Mouse (Mus musculus) erythroblast, adult 5-6 weeks (primary cell): ENCODE data around the gene Gng8. TPM values are rescaled to one million over a fixed set of nuclear protein-coding genes. Genes with fewer than 3 reads are reported as not detected.

Experiments
- ATAC-seq: replicated peaks from 2 replicates; pipeline ENCODE4 v1.8.0; 2016; ENCODE audit warnings: moderate number of reproducible peaks, mild to moderate bottlenecking, moderate TSS enrichment, inconsistent platforms; ENCODE audit not compliant: poor library complexity, low FRiP score, severe bottlenecking
- total RNA-seq, 2 experiments: library from RNA; stranded (forward) in 1 of 2; stranded (reverse) in 1 of 2; fragments of 150-400 nt in 1 of 2; fragments of 200-764, 138-1000 nt in 1 of 2; gene quantifications; 2 replicates each; pipeline versions ENCODE4 v1.2.3 to v1.2.4; 2015 to 2017; ENCODE audit warnings: low replicate concordance in 2 of 2

Gene Gng8
- total RNA-seq, 2 experiments from 2014 or later: not detected

GRCm38 (mm10) chr7:16874756-16875309, 16.8 kb upstream of the Gng8 start:
- peak; percentile 94 for ATAC-seq

GRCm38 (mm10) chr7:16875310-16875325, 16.5 kb upstream of the Gng8 start, which contains the start of gene Dact3:
TSS of gene Dact3 (plus strand) at chr7:16875317.
- ATAC-seq: no peak

GRCm38 (mm10) chr7:16875326-16875725, 16.3 kb upstream of the Gng8 start:
- no peak for ATAC-seq

GRCm38 (mm10) chr7:16876006-16876405, 15.6 kb upstream of the Gng8 start:
- ATAC-seq: no peak

GRCm38 (mm10) chr7:16876608-16877007, 15.0 kb upstream of the Gng8 start:
- no peak for ATAC-seq

GRCm38 (mm10) chr7:16877717-16878116, 13.9 kb upstream of the Gng8 start:
- ATAC-seq: no peak

- ATAC-seq: no peak
Measured at GRCm38 (mm10) chr7:16879796-16880547, 11.6 kb upstream of the Gng8 start.

- ATAC-seq: no peak
Measured at GRCm38 (mm10) chr7:16880615-16881014, 11.0 kb upstream of the Gng8 start.

GRCm38 (mm10) chr7:16883162-16883561, 8.4 kb upstream of the Gng8 start:
- no peak for ATAC-seq

GRCm38 (mm10) chr7:16884334-16884733, 7.3 kb upstream of the Gng8 start:
- ATAC-seq: no peak

GRCm38 (mm10) chr7:16885271-16885776, 6.3 kb upstream of the Gng8 start:
- no peak for ATAC-seq

- no peak for ATAC-seq
Measured at GRCm38 (mm10) chr7:16885905-16886304, 5.7 kb upstream of the Gng8 start.

- ATAC-seq: no peak
Measured at GRCm38 (mm10) chr7:16890536-16890935, 1.1 kb upstream of the Gng8 start.

- ATAC-seq: no peak
Measured at GRCm38 (mm10) chr7:16890944-16891343, 642 bp upstream of the Gng8 start.

GRCm38 (mm10) chr7:16892352-16892730, 755 bp downstream of the Gng8 start:
- 0 out of 2 replicates have a peak, but pooled peaks have one; percentile 13 for ATAC-seq

- ATAC-seq: no peak
Measured at GRCm38 (mm10) chr7:16893612-16894011, 2.0 kb downstream of the Gng8 start.

GRCm38 (mm10) chr7:16894279-16894678, 2.7 kb downstream of the Gng8 start:
- no peak for ATAC-seq

GRCm38 (mm10) chr7:16895000-16895399, 3.4 kb downstream of the Gng8 start:
- peak; percentile 73 for ATAC-seq

- ATAC-seq: no peak
Measured at GRCm38 (mm10) chr7:16895511-16895910, 3.9 kb downstream of the Gng8 start.

GRCm38 (mm10) chr7:16900526-16900925, 8.9 kb downstream of the Gng8 start:
- ATAC-seq: no peak

- ATAC-seq: no peak
Measured at GRCm38 (mm10) chr7:16903439-16903955, 11.9 kb downstream of the Gng8 start.

GRCm38 (mm10) chr7:16904120-16904675, 12.6 kb downstream of the Gng8 start:
- ATAC-seq: no peak
